Mouse (Mus musculus): ENCODE results near the gene Mfap1a.
"Not testable (repeated sequence)": the region's sequence is repeated elsewhere in the genome, so short reads cannot be mapped to it uniquely, and the experiment has no call there.

GRCm38 (mm10) chr2:121468982-121469381, 37.5 kb downstream of the Mfap1a start:
- not testable (repeated sequence) for TF ChIP-seq TAL1, GATA1 (IDR thresholded peaks at IDR 0.05; ENCODE audit: low read length)
